Mouse (Mus musculus): Measurements from ENCODE around the gene Crispld2. TPM values are rescaled to one million over a fixed set of nuclear protein-coding genes. Genes with fewer than 3 reads are reported as not detected.
A peak's percentile ranks its signal among the peaks of the same experiment; 100 is the strongest.

Crispld2 gene
- total and polyA plus RNA-seq, 3 experiments: 0.23 to 3.7 (median 0.45) TPM

DNA sequence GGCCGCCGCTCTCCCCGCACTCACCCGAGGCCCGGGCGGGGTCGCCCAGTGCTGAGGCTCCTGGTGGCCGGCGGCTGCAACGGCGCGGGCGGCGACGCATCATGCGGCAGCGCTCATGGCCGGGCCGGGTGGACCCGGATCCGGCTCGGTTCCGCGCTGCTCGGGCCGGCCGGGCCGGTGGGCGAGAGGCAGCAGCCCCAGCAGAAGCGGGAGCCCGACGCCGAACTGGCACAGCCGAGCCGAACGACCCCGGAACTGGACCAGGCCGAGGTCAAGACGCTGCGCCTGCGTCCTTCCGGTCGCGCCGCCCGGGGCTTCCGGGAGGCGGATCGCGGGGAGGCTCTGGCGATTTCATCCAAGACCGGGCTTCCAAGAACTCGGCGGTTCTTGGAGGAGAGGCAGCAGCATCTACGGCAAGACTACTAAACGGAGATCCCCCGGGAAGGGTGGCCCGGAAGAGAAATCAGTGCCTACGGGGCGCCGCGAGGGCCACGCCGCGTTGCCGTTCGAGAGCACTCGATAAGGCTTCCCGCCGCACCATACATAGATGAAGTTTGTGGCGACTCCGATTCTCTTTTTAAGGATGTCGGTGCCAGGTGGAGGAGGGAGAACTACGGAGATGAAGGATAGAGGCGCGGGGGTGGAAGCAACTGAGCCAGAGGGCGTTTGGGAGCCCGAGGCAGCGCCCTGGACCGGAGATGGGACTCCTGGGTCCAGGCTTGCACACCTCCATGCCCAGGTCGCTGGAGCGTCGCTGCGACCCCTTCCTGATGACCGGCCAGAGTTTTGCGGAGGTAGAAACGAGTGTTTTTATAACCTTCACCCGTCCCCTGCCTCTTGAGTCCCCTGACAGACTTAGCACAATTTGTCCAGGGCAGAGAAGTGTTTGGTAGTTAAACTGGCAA is 109.1 kb downstream of the Crispld2 start, which contains the start of gene Zdhhc7:
Gene Zdhhc7 (minus strand): TSS at position 415 of the 905 bp plus-strand sequence.
- no peaks in the 10 kb centered on the region for H3K27me3 ChIP-seq (ENCODE audit: insufficient read depth, low read length)
- no peak for TF ChIP-seq CTCF (IDR thresholded peaks at IDR 0.05; ENCODE audit: low read depth, low read length)
- TF ChIP-seq GATA1 (IDR thresholded peaks at IDR 0.05; ENCODE audit: borderline replicate concordance, low read length): no peak
- no peak for TF ChIP-seq POLR2AphosphoS5 (IDR thresholded peaks at IDR 0.05; ENCODE audit: insufficient replicate concordance, low read depth, low read length)
- no peak for TF ChIP-seq TAL1 (conservative IDR thresholded peaks at IDR 0.05; ENCODE audit: low read depth, low read length)
- TF ChIP-seq GATA2 (IDR thresholded peaks at IDR 0.05; ENCODE audit: borderline replicate concordance, low read depth, low read length): no peak
- H3K9me3 ChIP-seq (replicated peaks): no peaks in the 10 kb centered on the region
- H3K4me3 ChIP-seq (ENCODE audit: low read depth, low read length): peak within 1 kb of the TSS; percentile 89
- peaks cover 65% of the 10 kb centered on the region for H3K36me3 ChIP-seq (replicated peaks)
- peak; percentile 79 for DNase-seq (ENCODE audit: low spot score)
- peak; percentile 38 for ATAC-seq (ENCODE audit: extremely low read depth, insufficient number of reproducible peaks, low FRiP score, poor library complexity, severe bottlenecking)
- H3K4me1 ChIP-seq (ENCODE audit: insufficient read depth, low read depth, low read length): peaks cover 68% of the 10 kb centered on the region

Other genes with a start within 250 kb of the Crispld2 start
- gene Tldc1, start 214.0 kb upstream of the Crispld2 start, total RNA-seq (2014; fragmentation: Nextera tagmentation): 6.6 and 8.1 TPM in 2 replicates
- gene Tldc1, start 214.0 kb upstream of the Crispld2 start, total RNA-seq (2017): 10.7 TPM in 2 replicates
- gene Tldc1, start 214.0 kb upstream of the Crispld2 start, polyA plus RNA-seq (2012): 7.2 and 8.4 TPM in 2 replicates
- 13.5 and 23.9 TPM in 2 replicates for gene Cotl1, start 151.9 kb upstream of the Crispld2 start, total RNA-seq (2014; fragmentation: Nextera tagmentation)
- gene Cotl1, start 151.9 kb upstream of the Crispld2 start, total RNA-seq (2017): 60.6 and 63.4 TPM in 2 replicates
- gene Cotl1, start 151.9 kb upstream of the Crispld2 start, polyA plus RNA-seq (2012): 69.2 and 72.5 TPM in 2 replicates
- gene Klhl36, start 130.2 kb upstream of the Crispld2 start, total RNA-seq (2014; fragmentation: Nextera tagmentation): 3.9 and 4.0 TPM in 2 replicates
- gene Klhl36, start 130.2 kb upstream of the Crispld2 start, total RNA-seq (2017): 8.7 and 9.6 TPM in 2 replicates
- 7.3 and 8.0 TPM in 2 replicates for gene Klhl36, start 130.2 kb upstream of the Crispld2 start, polyA plus RNA-seq (2012)
- gene Usp10, start 82.1 kb upstream of the Crispld2 start, total RNA-seq (2014; fragmentation: Nextera tagmentation): 108 and 110 TPM in 2 replicates
- gene Usp10, start 82.1 kb upstream of the Crispld2 start, total RNA-seq (2017): 42.7 and 49.3 TPM in 2 replicates
- 45.2 and 61.0 TPM in 2 replicates for gene Usp10, start 82.1 kb upstream of the Crispld2 start, polyA plus RNA-seq (2012)
- not detected in 2 replicates for gene Gm20388, start 81.6 kb upstream of the Crispld2 start, total RNA-seq (2014; fragmentation: Nextera tagmentation)
- gene Gm20388, start 81.6 kb upstream of the Crispld2 start, total RNA-seq (2017): 0.05 TPM in 1 of 2 replicates, not detected in the other
- gene Gm20388, start 81.6 kb upstream of the Crispld2 start, polyA plus RNA-seq (2012): 0.02 TPM in 2 replicates
- gene Zdhhc7, start 109.0 kb downstream of the Crispld2 start, total RNA-seq (2014; fragmentation: Nextera tagmentation): 11.0 and 18.3 TPM in 2 replicates
- gene Zdhhc7, start 109.0 kb downstream of the Crispld2 start, total RNA-seq (2017): 23.3 and 25.2 TPM in 2 replicates
- 23.7 and 24.9 TPM in 2 replicates for gene Zdhhc7, start 109.0 kb downstream of the Crispld2 start, polyA plus RNA-seq (2012)
- not detected in 2 replicates for gene 6430548M08Rik, start 121.7 kb downstream of the Crispld2 start, total RNA-seq (2014; fragmentation: Nextera tagmentation)
- 2.3 and 4.4 TPM in 2 replicates for gene 6430548M08Rik, start 121.7 kb downstream of the Crispld2 start, total RNA-seq (2017)
- 0.05 and 0.07 TPM in 2 replicates for gene 6430548M08Rik, start 121.7 kb downstream of the Crispld2 start, polyA plus RNA-seq (2012)
- gene Fam92b, start 185.0 kb downstream of the Crispld2 start, total RNA-seq (2014; fragmentation: Nextera tagmentation): not detected in 2 replicates
- not detected in 2 replicates for gene Fam92b, start 185.0 kb downstream of the Crispld2 start, total RNA-seq (2017)
- gene Fam92b, start 185.0 kb downstream of the Crispld2 start, polyA plus RNA-seq (2012): not detected in 2 replicates
- gene Gse1, start 236.0 kb downstream of the Crispld2 start, total RNA-seq (2014; fragmentation: Nextera tagmentation): 48.4 and 51.8 TPM in 2 replicates
- 6.3 and 6.4 TPM in 2 replicates for gene Gse1, start 236.0 kb downstream of the Crispld2 start, total RNA-seq (2017)
- gene Gse1, start 236.0 kb downstream of the Crispld2 start, polyA plus RNA-seq (2012): 106 and 110 TPM in 2 replicates